Mouse (Mus musculus) CD4-positive, CD25-positive, alpha-beta regulatory T cell (primary cell): ENCODE measurements around the gene Stard8. TPM values are rescaled to one million over a fixed set of nuclear protein-coding genes. Genes with fewer than 3 reads are reported as not detected.

ENCODE experiments used
- polyA plus RNA-seq: library from polyadenylated mRNA; unstranded; fragments of 100-300 nt; shearing (Covaris generic); gene quantifications from one replicate; pipeline ENCODE4 v1.2.1, GENCODE M21; 2017

Stard8 gene
- 0.29 TPM for polyA plus RNA-seq

GRCm38 (mm10) chrX:99003046-99003445 is at the start of gene Stard8:
Gene Stard8, plus strand, starts transcription at chrX:99003248.

Other genes starting within 250 kb of the Stard8 start
- 0.06 TPM for gene Ophn1, start 112.2 kb upstream of the Stard8 start, polyA plus RNA-seq
- 29.0 TPM for gene Yipf6, start 66.9 kb upstream of the Stard8 start, polyA plus RNA-seq
- 2.6 TPM for gene Efnb1, start 132.9 kb downstream of the Stard8 start, polyA plus RNA-seq